Mouse (Mus musculus): ENCODE data around the gene Igdcc3. TPM values are rescaled to one million over a fixed set of nuclear protein-coding genes. Genes with fewer than 3 reads are reported as not detected.

The Igdcc3 gene
- polyA plus RNA-seq, 1 experiment from 2014 or later = 44.5 TPM

DNA sequence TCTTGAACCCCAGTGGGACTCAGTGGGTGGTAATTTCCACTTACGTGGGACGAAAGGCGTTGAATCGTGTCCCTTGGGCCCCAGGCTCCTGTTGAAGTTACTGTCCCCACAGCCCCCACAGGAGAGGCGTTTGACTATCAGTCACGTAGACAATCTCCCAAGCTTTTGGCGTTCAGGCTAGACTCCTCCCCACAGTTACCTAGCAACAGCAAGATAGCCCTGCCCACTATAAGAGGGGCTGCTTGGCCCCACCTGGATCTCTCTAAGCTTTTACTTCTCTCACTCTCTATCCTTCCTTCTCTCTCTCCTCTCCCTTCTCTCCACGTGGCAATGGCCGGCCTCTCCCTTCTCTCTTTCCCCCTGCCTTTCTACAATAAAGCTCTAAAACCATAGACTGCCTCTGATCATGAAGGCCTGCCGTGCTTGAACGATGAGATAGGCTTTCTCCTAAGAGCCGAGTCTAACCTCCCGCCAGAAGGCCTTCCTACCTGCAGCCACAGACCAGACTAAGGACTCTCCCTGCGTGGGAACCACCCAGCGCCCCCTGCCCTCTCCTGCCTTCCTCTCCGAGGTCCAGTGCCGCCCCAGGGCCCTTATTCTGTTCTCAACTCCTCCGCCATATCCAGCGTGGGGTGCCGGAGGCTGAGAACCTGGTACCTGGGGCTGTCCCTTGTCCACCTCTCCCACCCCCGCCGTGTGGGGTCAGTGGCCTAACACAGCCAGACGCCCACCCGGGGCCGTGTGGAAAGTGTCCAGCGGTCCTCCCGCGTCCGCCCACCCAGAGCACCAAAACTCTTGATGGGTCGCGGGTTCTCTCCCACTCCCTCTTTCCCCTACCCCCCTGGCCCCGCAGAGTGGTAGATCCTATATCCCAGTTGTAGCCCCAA is 67.5 kb downstream of the Igdcc3 start:
- H3K9ac ChIP-seq (ENCODE audit: low read length) = no peak overlapping the region
- DNase-seq (ENCODE audit: low spot score) = no peak
- no peak overlapping the region for H3K27ac ChIP-seq (replicated peaks; ENCODE audit: low read depth, low read length)
- no peaks in the 10 kb centered on the region for H3K27me3 ChIP-seq (ENCODE audit: control insufficient read depth, insufficient read depth, low read length)
- H3K4me3 ChIP-seq (ENCODE audit: low read depth, low read length) = no peak overlapping the region
- no peaks in the 10 kb centered on the region for H3K4me1 ChIP-seq (ENCODE audit: control insufficient read depth, insufficient read depth, low read length)
- no peaks in the 10 kb centered on the region for H3K36me3 ChIP-seq (ENCODE audit: control insufficient read depth, insufficient read depth, low read length)
- WGBS = 92% methylated on average over 32 of the region's 32 CpGs
- no peak overlapping the region for H3K4me2 ChIP-seq (ENCODE audit: low read depth, severe bottlenecking)
- H3K9me3 ChIP-seq (ENCODE audit: control insufficient read depth, low read length) = no peaks in the 10 kb centered on the region
- ATAC-seq (ENCODE audit: insufficient number of reproducible peaks, low FRiP score, low TSS enrichment, low read depth) = no peak

GRCm38 (mm10) chr9:65211598-65211997 is 70.6 kb downstream of the Igdcc3 start:
- DNase-seq (ENCODE audit: low spot score) (no peak), ATAC-seq (ENCODE audit: insufficient number of reproducible peaks, low FRiP score, low TSS enrichment, low read depth) (no peak)
- 36% methylated on average over 1 of the region's 1 CpGs for WGBS
- H3K4me3 ChIP-seq (ENCODE audit: low read depth, low read length) = no peak overlapping the region
- H3K36me3 ChIP-seq (ENCODE audit: control insufficient read depth, insufficient read depth, low read length) = no peaks in the 10 kb centered on the region
- no peaks in the 10 kb centered on the region for H3K27me3 ChIP-seq (ENCODE audit: control insufficient read depth, insufficient read depth, low read length)
- no peak overlapping the region for H3K4me2 ChIP-seq (ENCODE audit: low read depth, severe bottlenecking)
- no peak overlapping the region for H3K9ac ChIP-seq (ENCODE audit: low read length)
- H3K4me1 ChIP-seq (ENCODE audit: control insufficient read depth, insufficient read depth, low read length) = peaks cover 3% of the 10 kb centered on the region; the same call in 1 of the 2 replicates
- H3K27ac ChIP-seq (replicated peaks; ENCODE audit: low read depth, low read length) = no peak overlapping the region
- H3K9me3 ChIP-seq (ENCODE audit: control insufficient read depth, low read length) = no peaks in the 10 kb centered on the region

DNA sequence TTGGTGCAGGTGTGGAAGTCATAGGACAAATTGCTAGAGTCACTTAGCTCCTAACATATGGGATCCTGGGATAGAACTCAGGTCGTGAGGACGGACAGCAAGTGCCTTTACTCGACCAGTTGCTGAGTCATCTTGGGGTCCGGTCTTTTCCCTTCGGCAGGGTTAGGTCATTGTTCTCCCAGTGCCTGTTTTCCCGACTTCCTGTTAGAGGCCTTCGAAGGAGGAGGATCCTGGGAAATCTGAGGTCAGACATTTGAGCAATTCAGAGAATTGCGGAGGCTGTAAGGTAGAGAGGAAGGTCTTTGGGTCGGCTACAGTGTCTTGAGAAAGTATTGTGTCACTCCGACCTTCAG is 73.4 kb downstream of the Igdcc3 start:
- Histone ChIP-seq H3K9ac (ENCODE audit: low read length) (no peak overlapping the region), H3K27me3 (ENCODE audit: control insufficient read depth, insufficient read depth, low read length) (no peaks in the 10 kb centered on the region)

GRCm38 (mm10) chr9:65214778-65215493 is 73.9 kb downstream of the Igdcc3 start:
- Histone ChIP-seq H3K4me2 (ENCODE audit: low read depth, severe bottlenecking) (peak overlapping the region; percentile 92), H3K4me1 (ENCODE audit: control insufficient read depth, insufficient read depth, low read length) (peaks cover 3% of the 10 kb centered on the region; the same call in 1 of the 2 replicates), H3K9me3 (ENCODE audit: control insufficient read depth, low read length) (no peaks in the 10 kb centered on the region), H3K36me3 (ENCODE audit: control insufficient read depth, insufficient read depth, low read length) (no peaks in the 10 kb centered on the region), H3K9ac (ENCODE audit: low read length) (peak overlapping the region; percentile 86), H3K27me3 (ENCODE audit: control insufficient read depth, insufficient read depth, low read length) (no peaks in the 10 kb centered on the region), H3K27ac (replicated peaks; ENCODE audit: low read depth, low read length) (peak overlapping the region; percentile 84), H3K4me3 (ENCODE audit: low read depth, low read length) (peak overlapping the region; percentile 65)
- peak; percentile 90 for DNase-seq (ENCODE audit: low spot score)
- WGBS = under 1% methylated on average over 59 of the region's 59 CpGs
- peak; percentile 92 for ATAC-seq (ENCODE audit: insufficient number of reproducible peaks, low FRiP score, low TSS enrichment, low read depth)

More for the DNA sequence above, 73.4 kb downstream of the Igdcc3 start:
- WGBS = 27% methylated on average over 10 of the region's 10 CpGs
- Histone ChIP-seq H3K4me1 (ENCODE audit: control insufficient read depth, insufficient read depth, low read length) (peaks cover 3% of the 10 kb centered on the region; the same call in 1 of the 2 replicates), H3K27ac (replicated peaks; ENCODE audit: low read depth, low read length) (peak overlapping the region; percentile 1; the same call in 1 of the 2 replicates), H3K4me3 (ENCODE audit: low read depth, low read length) (peak overlapping the region; percentile 65), H3K9me3 (ENCODE audit: control insufficient read depth, low read length) (no peaks in the 10 kb centered on the region), H3K4me2 (ENCODE audit: low read depth, severe bottlenecking) (peak overlapping the region; percentile 92), H3K36me3 (ENCODE audit: control insufficient read depth, insufficient read depth, low read length) (no peaks in the 10 kb centered on the region)
- DNase-seq (ENCODE audit: low spot score) (no peak), ATAC-seq (ENCODE audit: insufficient number of reproducible peaks, low FRiP score, low TSS enrichment, low read depth) (no peak)

DNA sequence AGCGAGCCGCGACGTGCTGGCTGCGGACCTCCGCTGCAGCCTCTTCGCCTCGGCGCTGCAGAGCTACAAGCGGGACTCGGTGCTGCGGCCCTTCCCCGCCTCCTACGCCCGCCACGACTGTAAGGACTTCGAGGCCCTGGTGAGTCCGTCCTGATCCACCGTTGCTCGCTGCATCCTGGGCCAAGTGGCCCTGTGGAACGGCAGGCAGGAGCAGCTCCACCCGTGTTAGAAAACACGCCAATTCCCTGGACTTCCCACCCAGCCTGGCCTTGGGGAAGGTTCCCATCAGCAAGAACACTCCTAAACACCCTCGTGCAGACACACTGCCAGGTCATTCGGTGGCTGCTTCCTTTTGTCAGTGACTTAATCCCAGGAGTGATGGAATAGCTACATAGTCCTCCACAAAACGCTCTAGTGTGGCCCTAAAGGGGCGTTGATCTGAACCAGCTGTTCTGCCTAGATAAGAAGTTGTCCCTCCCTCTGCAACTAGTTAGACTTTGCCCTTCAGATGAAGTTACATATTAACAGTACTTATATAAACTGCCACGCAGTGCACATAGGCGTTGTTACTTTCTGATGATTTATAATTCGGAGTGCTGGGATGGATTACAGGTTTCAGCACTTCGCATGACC is 74.6 kb downstream of the Igdcc3 start:
- Histone ChIP-seq H3K9ac (ENCODE audit: low read length) (peak overlapping the region; percentile 86), H3K4me1 (ENCODE audit: control insufficient read depth, insufficient read depth, low read length) (peaks cover 3% of the 10 kb centered on the region; the same call in 1 of the 2 replicates), H3K9me3 (ENCODE audit: control insufficient read depth, low read length) (no peaks in the 10 kb centered on the region), H3K27me3 (ENCODE audit: control insufficient read depth, insufficient read depth, low read length) (no peaks in the 10 kb centered on the region), H3K36me3 (ENCODE audit: control insufficient read depth, insufficient read depth, low read length) (no peaks in the 10 kb centered on the region), H3K4me3 (ENCODE audit: low read depth, low read length) (peak overlapping the region; percentile 65), H3K27ac (replicated peaks; ENCODE audit: low read depth, low read length) (peak overlapping the region; percentile 84), H3K4me2 (ENCODE audit: low read depth, severe bottlenecking) (peak overlapping the region; percentile 92)
- ATAC-seq (ENCODE audit: insufficient number of reproducible peaks, low FRiP score, low TSS enrichment, low read depth) (peak; percentile 41), DNase-seq (ENCODE audit: low spot score) (no peak)
- WGBS = 7% methylated on average over 31 of the region's 31 CpGs

- 0 out of 2 replicates have a peak overlapping the region, but pooled peaks have one; percentile 5 for H3K4me2 ChIP-seq (ENCODE audit: low read depth, severe bottlenecking)
- no peaks in the 10 kb centered on the region for H3K27me3 ChIP-seq (ENCODE audit: control insufficient read depth, insufficient read depth, low read length)
- no peaks in the 10 kb centered on the region for H3K9me3 ChIP-seq (ENCODE audit: control insufficient read depth, low read length)
- no peak overlapping the region for H3K27ac ChIP-seq (replicated peaks; ENCODE audit: low read depth, low read length)
- ATAC-seq (ENCODE audit: insufficient number of reproducible peaks, low FRiP score, low TSS enrichment, low read depth) = no peak
- H3K36me3 ChIP-seq (ENCODE audit: control insufficient read depth, insufficient read depth, low read length) = no peaks in the 10 kb centered on the region
- WGBS = 42% methylated on average over 8 of the region's 8 CpGs
- no peak overlapping the region for H3K9ac ChIP-seq (ENCODE audit: low read length)
- no peak overlapping the region for H3K4me3 ChIP-seq (ENCODE audit: low read depth, low read length)
- no peak for DNase-seq (ENCODE audit: low spot score)
- peaks cover 3% of the 10 kb centered on the region; the same call in 1 of the 2 replicates for H3K4me1 ChIP-seq (ENCODE audit: control insufficient read depth, insufficient read depth, low read length)
Observed at GRCm38 (mm10) chr9:65216972-65217371, 76.0 kb downstream of the Igdcc3 start.

DNA sequence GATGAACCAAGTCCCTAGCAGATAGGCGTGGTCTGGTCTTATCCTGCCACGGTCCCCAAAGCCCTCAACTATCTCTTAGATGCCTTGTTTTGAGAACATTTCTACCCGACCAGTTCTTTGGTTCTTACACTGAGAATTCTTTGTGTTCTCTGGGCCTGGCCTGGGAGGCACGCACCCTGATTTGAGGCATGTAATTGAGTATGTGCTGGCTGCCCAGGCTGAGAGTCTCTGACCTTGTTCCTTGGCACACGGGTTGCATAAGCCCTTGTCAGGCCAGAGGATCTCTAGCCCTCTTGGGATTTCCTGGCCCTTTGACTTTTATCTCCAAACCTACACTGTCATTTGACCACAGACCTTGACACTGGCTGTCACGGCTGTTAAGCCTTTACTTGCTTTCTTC is 76.7 kb downstream of the Igdcc3 start:
- no peak overlapping the region for H3K4me3 ChIP-seq (ENCODE audit: low read depth, low read length)
- no peak overlapping the region for H3K27ac ChIP-seq (replicated peaks; ENCODE audit: low read depth, low read length)
- H3K9ac ChIP-seq (ENCODE audit: low read length) = no peak overlapping the region; the same call in 1 of the 2 replicates
- DNase-seq (ENCODE audit: low spot score) = no peak
- no peak for ATAC-seq (ENCODE audit: insufficient number of reproducible peaks, low FRiP score, low TSS enrichment, low read depth)
- H3K36me3 ChIP-seq (ENCODE audit: control insufficient read depth, insufficient read depth, low read length) = no peaks in the 10 kb centered on the region; the same call in 1 of the 2 replicates
- peaks cover 3% of the 10 kb centered on the region; the same call in 1 of the 2 replicates for H3K4me1 ChIP-seq (ENCODE audit: control insufficient read depth, insufficient read depth, low read length)
- H3K9me3 ChIP-seq (ENCODE audit: control insufficient read depth, low read length) = no peaks in the 10 kb centered on the region
- 63% methylated on average over 6 of the region's 6 CpGs for WGBS
- H3K4me2 ChIP-seq (ENCODE audit: low read depth, severe bottlenecking) = no peak overlapping the region
- H3K27me3 ChIP-seq (ENCODE audit: control insufficient read depth, insufficient read depth, low read length) = no peaks in the 10 kb centered on the region

DNA sequence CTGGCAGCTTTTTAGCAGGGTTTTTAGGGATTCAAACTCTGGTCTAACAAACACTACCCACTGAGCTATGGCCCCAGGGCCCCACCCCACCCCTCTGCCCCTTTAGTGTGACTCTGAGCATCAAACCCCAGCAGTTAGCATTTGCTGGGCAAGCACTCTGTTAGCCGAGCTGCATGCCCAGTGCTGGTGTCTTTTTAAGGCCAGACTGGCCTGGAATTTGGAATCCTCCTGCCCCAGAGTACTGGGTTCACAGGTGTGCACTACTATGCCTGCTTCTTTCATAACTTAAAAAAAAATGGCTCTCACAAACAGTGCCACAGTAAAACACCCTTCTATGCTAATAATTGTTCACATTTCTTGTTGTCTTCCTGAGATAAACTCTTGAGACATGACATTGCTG is 77.9 kb downstream of the Igdcc3 start:
- Histone ChIP-seq H3K4me3 (ENCODE audit: low read depth, low read length) (no peak overlapping the region), H3K27ac (replicated peaks; ENCODE audit: low read depth, low read length) (no peak overlapping the region), H3K9ac (ENCODE audit: low read length) (no peak overlapping the region), H3K4me1 (ENCODE audit: control insufficient read depth, insufficient read depth, low read length) (peaks cover 3% of the 10 kb centered on the region; the same call in 1 of the 2 replicates), H3K9me3 (ENCODE audit: control insufficient read depth, low read length) (no peaks in the 10 kb centered on the region), H3K4me2 (ENCODE audit: low read depth, severe bottlenecking) (no peak overlapping the region), H3K36me3 (ENCODE audit: control insufficient read depth, insufficient read depth, low read length) (no peaks in the 10 kb centered on the region; the same call in 1 of the 2 replicates), H3K27me3 (ENCODE audit: control insufficient read depth, insufficient read depth, low read length) (no peaks in the 10 kb centered on the region)
- 80% methylated on average over 1 of the region's 1 CpGs for WGBS
- DNase-seq (ENCODE audit: low spot score) (no peak), ATAC-seq (ENCODE audit: insufficient number of reproducible peaks, low FRiP score, low TSS enrichment, low read depth) (no peak)

Data from limb, embryonic 11.5 days (tissue).